Mouse (Mus musculus) cortical plate, adult 2 months (tissue): ENCODE results near the gene Dab1.

Source experiments
- CTCF ChIP-seq: fragments of 200-500 bp; IDR thresholded peaks from 2 replicates; pipeline ENCODE4 v1.5.1; 2011; ENCODE audit warnings: mild to moderate bottlenecking, control low read depth, low read length; ENCODE audit not compliant: insufficient read depth; ENCODE audit errors: extremely low read depth
- POLR2A ChIP-seq: fragments of 200-500 bp; IDR thresholded peaks from 2 replicates; pipeline ENCODE4 v1.6.1; 2011; ENCODE audit warnings: mild to moderate bottlenecking, low read length, control low read depth; ENCODE audit not compliant: insufficient read depth; ENCODE audit errors: extremely low read depth

DNA sequence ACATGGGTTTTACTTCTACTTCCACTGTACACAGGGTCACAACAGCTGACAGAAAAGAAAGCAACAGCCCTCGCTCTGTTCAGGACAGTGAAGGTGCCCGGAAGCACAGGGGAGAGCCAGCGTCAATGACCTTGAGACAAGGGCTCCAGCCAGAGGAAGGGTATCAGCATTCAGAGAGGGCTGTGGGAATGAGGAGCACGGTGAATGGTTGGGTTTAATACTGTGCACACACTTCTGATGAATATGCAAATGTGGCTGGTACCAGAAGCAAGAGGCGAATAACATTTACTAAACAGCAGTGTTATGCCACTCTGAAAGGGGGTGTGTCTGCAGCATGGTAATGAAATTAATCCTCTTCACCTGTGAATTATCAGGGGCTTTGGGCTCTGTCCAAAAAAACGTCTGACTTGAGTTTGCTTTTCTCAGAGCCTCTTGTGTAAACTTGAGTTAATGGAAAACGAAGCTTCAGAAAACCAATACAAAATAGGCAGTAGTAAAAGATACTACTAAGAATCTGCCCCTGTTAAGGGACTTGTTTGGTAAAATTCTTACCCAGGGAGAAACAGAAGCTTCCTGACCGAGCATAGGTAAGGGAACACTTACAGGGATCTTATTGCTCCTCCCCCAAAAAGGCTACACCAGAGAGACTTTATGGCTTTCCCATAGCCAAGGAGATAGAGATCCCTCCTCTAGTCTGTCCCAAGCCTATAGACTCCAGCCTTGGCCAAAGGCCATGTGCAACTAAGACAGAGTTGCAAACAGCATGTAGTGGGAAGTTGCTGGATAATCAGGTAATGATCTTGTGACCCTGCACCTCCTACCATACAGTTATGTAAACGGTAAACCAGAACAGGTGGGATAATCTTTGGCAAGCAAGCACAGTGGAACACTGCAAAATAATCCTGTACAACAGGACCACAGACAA, 592.6 kb downstream of the Dab1 start:
- TF ChIP-seq CTCF: no peak
- TF ChIP-seq POLR2A: no peak
